In the genomic region with DNA sequence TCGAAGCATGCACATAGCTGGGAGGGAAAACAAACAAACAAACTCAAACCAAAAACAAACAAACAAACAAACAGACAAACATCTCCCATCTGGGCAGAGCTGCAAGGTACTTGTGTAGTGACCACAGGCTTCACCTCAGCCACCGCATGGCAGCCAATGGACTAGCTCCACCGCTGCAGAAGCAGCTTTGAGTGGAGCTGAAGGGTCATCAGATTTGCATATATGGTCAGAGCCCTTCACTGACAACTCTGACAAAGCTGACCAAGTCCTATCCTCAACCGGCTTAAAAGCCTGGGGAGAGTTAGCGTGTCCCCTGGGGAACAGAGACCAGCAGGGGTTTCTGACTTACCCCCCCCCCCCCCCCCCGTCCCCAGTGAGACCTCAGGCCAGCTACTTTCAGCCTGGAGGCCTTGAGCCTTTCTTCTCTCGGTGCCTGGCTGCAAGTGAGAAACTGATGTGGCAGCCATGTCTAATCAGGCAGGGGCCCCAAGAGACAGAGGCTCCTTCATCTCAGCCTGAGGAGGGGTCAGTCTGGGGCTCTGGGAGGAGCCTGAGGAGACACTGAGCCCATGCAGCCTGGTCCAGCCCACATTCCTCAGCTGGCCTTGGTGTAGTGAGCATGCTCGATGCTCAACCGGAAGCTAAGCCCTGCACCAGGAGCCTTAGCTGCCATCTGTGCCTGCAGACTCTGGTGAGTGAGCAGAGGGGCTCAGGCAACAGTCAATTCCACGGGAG, we compare ENCODE assay signal across 8 mouse cellular contexts. TPM values are rescaled to one million over a fixed set of nuclear protein-coding genes. Genes with fewer than 3 reads are reported as not detected.
DNase-seq lines count a peak whose midpoint lies in the region; ATAC-seq and TF ChIP-seq lines count a peak whose summit lies in the region.

No protein-coding gene starts in this region.

- H3K27ac ChIP-seq in testis, adult 2 months (ENCODE audit: control insufficient read depth, insufficient read depth, low read depth, low read length), result peak overlapping the region; percentile 42; the same call in 1 of the 2 replicates
- H3K27ac ChIP-seq in liver, embryonic 12.5 days, result no peak overlapping the region

- no peak overlapping the region for H3K4me3 ChIP-seq in testis, adult 2 months (ENCODE audit: control insufficient read depth, low read depth, low read length)
- H3K4me3 ChIP-seq in liver, embryonic 12.5 days, result no peak overlapping the region

- TF ChIP-seq POLR2A in testis, adult 2 months (IDR thresholded peaks at IDR 0.05; ENCODE audit: control insufficient read depth, low read depth, low read length), result no peak; the same call in 1 of the 2 replicates

- no peak for DNase-seq in testis, postnatal 14 days (ENCODE audit: low spot score)
- DNase-seq in forelimb bud, embryonic 11.5 days (ENCODE audit: low read depth, low spot score), result peak; percentile 48
- DNase-seq in testis, postnatal 10 days (ENCODE audit: low spot score), result peak; percentile 46
- DNase-seq in gastrocnemius, adult 8-10 months (ENCODE audit: low spot score in 2 of 2), result no peak
- DNase-seq in adrenal gland, adult (ENCODE audit: inconsistent age in 2 of 2, low spot score in 1 of 2), result no peak
- no peak for DNase-seq in left cerebral cortex, adult 9 months (ENCODE audit: low spot score in 2 of 2)

- 0 out of 2 replicates have a peak, but pooled peaks have one; percentile 13 for ATAC-seq in liver, embryonic 12.5 days

- no peaks in the 10 kb centered on the region for H3K36me3 ChIP-seq in testis, adult 2 months (ENCODE audit: control insufficient read depth, insufficient read depth, low read length)
- no peaks in the 10 kb centered on the region for H3K36me3 ChIP-seq in liver, embryonic 12.5 days

- H3K4me1 ChIP-seq in testis, adult 2 months (ENCODE audit: control insufficient read depth, insufficient read depth, low read length), result peaks cover 8% of the 10 kb centered on the region; the same call in 1 of the 2 replicates
- no peaks in the 10 kb centered on the region for H3K4me1 ChIP-seq in liver, embryonic 12.5 days

- TF ChIP-seq CTCF in testis, adult 2 months (IDR thresholded peaks at IDR 0.05; ENCODE audit: control insufficient read depth, insufficient read depth, insufficient replicate concordance, low read depth, low read length), result no peak

- H3K9me3 ChIP-seq in liver, embryonic 12.5 days (replicated peaks), result no peaks in the 10 kb centered on the region

- H3K9ac ChIP-seq in liver, embryonic 12.5 days, result no peak overlapping the region

- no peak overlapping the region for H3K4me2 ChIP-seq in liver, embryonic 12.5 days

- no peaks in the 10 kb centered on the region for H3K27me3 ChIP-seq in testis, adult 2 months (ENCODE audit: control insufficient read depth, insufficient read depth, low read length)
- peaks cover 30% of the 10 kb centered on the region for H3K27me3 ChIP-seq in liver, embryonic 12.5 days (replicated peaks)

- 47% methylated on average over 8 of the region's 10 CpGs for WGBS in liver, embryonic 12.5 days (ENCODE audit: insufficient replicate concordance)

RNA-seq across cellular contexts. Expression of a gene that starts 12.4 kb away (rescaled TPM):
- polyA plus RNA-seq in testis, adult 2 months (2012; rRNA removed), result 60.0 and 60.1 TPM in 2 replicates
- 45.7 and 46.9 TPM in 2 replicates for polyA plus RNA-seq in liver, embryonic 12.5 days (2016; fragmentation: Nextera tagmentation; extraction: Ambion mirVana)
- total RNA-seq in gastrocnemius, adult 8-10 months (2022), result 10 to 100 TPM; 10.5 to 14.9 (median 13.6) TPM

Comparison
In these comparisons a context has a peak if more than half of its experiments do, and no peak if none do; other contexts are left out.
1. DNase-seq: peak in forelimb bud, embryonic 11.5 days (single experiment) and testis, postnatal 10 days (single experiment); none in testis, postnatal 14 days (single experiment), gastrocnemius, adult 8-10 months (0 of 2), adrenal gland, adult (0 of 2) and left cerebral cortex, adult 9 months (0 of 2).